Mouse (Mus musculus): ENCODE data around the gene Spen.

DNA sequence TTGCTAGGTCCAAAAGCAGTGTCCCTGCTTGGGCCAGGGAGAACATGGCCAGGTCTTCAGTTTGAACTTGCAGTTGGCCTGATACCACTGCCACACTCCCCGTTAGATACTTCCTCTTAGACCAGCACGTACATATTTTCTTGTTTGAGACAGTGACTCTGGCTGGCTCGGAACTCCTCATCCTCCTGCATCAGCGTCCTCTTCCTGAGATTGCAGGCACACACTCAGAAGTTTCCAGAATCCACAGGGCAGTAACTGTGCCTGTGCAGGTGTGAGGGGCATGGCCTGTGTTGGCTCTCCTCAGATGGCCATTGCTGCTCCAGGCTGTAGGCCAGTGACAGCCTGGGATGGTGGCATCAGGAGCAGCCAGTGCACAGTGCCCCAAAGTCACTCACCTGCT is 77.9 kb downstream of the Spen start:
- TF ChIP-seq CTCF (IDR thresholded peaks at IDR 0.05; ENCODE audit: low read depth) (no peak), EP300 (IDR thresholded peaks at IDR 0.05; ENCODE audit: low read depth) (no peak)
